ENCODE assay signal across 25 mouse cellular contexts in the genomic region with DNA sequence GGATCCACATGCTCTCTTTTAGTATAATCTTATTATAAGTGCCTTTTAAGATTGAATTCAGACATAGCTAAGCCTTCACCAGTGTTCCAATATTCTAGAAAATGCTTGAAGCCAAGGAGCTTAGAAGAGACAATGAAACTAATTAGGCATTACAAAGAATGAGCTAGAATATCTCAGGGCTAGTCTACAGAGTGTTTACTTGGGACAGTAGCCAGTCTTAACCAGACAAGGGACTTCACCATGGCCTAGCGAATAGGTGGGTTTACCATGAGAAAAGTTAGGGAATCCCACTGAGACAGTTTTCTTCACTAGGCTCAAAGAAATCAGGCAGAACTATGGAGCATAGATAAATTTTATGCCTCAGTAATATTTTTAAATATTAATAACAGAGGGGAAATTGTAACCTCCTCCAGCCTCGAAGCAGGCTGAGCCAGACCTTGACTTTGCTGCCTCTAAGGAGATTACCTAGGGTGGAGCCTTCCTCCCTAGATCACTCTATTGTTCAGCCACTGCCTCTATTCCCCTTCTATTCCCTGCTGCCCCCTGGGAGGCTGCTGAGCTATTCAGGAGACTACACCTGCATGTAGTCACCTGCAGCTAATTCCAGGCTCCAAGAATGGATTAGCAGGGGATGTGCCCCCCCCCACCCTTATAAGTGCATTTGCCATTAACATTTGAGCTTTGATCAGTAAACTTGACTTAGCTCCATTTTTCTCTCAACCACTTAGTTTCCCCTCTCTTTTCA.
"Had no signal": no experiment of that assay in that cellular context is flagged by ENCODE, and none has a peak within 500 bp of the region (broad histone marks: within the 10 kb centered on the region; RNA-seq: fewer than 3 reads in every experiment).

No protein-coding gene starts in this region.

- H3K4me3 ChIP-seq: heart, adult 2 months; heart, embryonic 13.5 days; heart, embryonic 15.5 days; hindbrain, embryonic 13.5 days; hindbrain, embryonic 15.5 days; kidney, embryonic 15.5 days; limb, embryonic 13.5 days; limb, embryonic 15.5 days; liver, embryonic 12.5 days had no signal

- H3K27ac ChIP-seq: heart, adult 2 months; heart, embryonic 13.5 days; heart, embryonic 15.5 days; hindbrain, embryonic 13.5 days; hindbrain, embryonic 15.5 days; hindbrain, postnatal 0 days; kidney, embryonic 15.5 days; kidney, postnatal 0 days; limb, embryonic 13.5 days; limb, embryonic 15.5 days; liver, embryonic 12.5 days; liver, embryonic 14.5 days had no signal

- DNase-seq: gastrocnemius, postnatal 14 days; gastrocnemius, postnatal 36 days; heart, adult 11 months; heart, adult 2 months; heart, postnatal 14 days; heart, postnatal 36 days; kidney, adult 11 months; kidney, adult 2 months; kidney, adult 9 months; kidney, postnatal 14 days; kidney, postnatal 4 days; layer of hippocampus, adult 9-11 months; layer of hippocampus, postnatal 36 days; left cerebral cortex, postnatal 4 days had no signal
